Mouse (Mus musculus) G1E (cell line): Measurements from ENCODE around the gene Asxl1.
"Not testable (repeated sequence)": the region's sequence is repeated elsewhere in the genome, so short reads cannot be mapped to it uniquely, and the experiment has no call there.

Experiments used
- CTCF ChIP-seq: IDR thresholded peaks from 2 replicates; pipeline ENCODE4 v1.5.1; 2012; ENCODE audit warnings: low read depth, low read length, inconsistent platforms, mixed read lengths
- GATA1 ChIP-seq: IDR thresholded peaks from 2 replicates; pipeline ENCODE4 v1.6.1; 2012; ENCODE audit warnings: borderline replicate concordance, low read length, inconsistent platforms, mixed read lengths

GRCm38 (mm10) chr2:153364531-153364930, 18.9 kb downstream of the Asxl1 start:
- not testable (repeated sequence) for TF ChIP-seq GATA1, CTCF
